Mouse (Mus musculus) lung, embryonic 16.5 days (tissue): ENCODE data around the gene Il18. TPM values are rescaled to one million over a fixed set of nuclear protein-coding genes. Genes with fewer than 3 reads are reported as not detected.

Source experiments
- ATAC-seq: fragments of 200-750 bp; cut with Nextera tagmentation; 2 replicates; pipeline ENCODE4 v1.8.0; 2017; ENCODE audit warnings: low read depth, mild to moderate bottlenecking, moderate library complexity
- H3K27ac ChIP-seq: fragments of 300-500 bp; sonication (generic); 2 replicates; pipeline ENCODE4 v1.5.1; 2014; ENCODE audit warnings: mild to moderate bottlenecking, control low read depth, low read length
- H3K27me3 ChIP-seq: fragments of 300-500 bp; sonication (generic); 2 replicates; pipeline ENCODE4 v1.6.1; 2014; ENCODE audit warnings: low read depth, low read length, mixed read lengths; ENCODE audit not compliant: control insufficient read depth, insufficient read depth
- H3K36me3 ChIP-seq: fragments of 300-500 bp; sonication (generic); 2 replicates; pipeline ENCODE4 v1.6.1; 2014; ENCODE audit warnings: low read length; ENCODE audit not compliant: control insufficient read depth, insufficient read depth
- H3K4me1 ChIP-seq: fragments of 300-500 bp; sonication (generic); replicated peaks from 2 replicates; pipeline ENCODE4 v1.6.1; 2014; ENCODE audit warnings: low read length, mixed read lengths; ENCODE audit not compliant: control insufficient read depth, insufficient read depth
- H3K4me2 ChIP-seq: fragments of 300-500 bp; sonication (generic); 2 replicates; pipeline ENCODE4 v1.6.1; 2014; ENCODE audit warnings: low read depth, low read length, control low read depth
- H3K4me3 ChIP-seq: fragments of 300-500 bp; sonication (generic); 2 replicates; pipeline ENCODE4 v1.5.1; 2014; ENCODE audit warnings: mild to moderate bottlenecking, low read length, control low read depth
- H3K9ac ChIP-seq: fragments of 300-500 bp; sonication (generic); 2 replicates; pipeline ENCODE4 v1.6.1; 2014; ENCODE audit warnings: low read length, control low read depth
- H3K9me3 ChIP-seq: fragments of 300-500 bp; sonication (generic); 2 replicates; pipeline ENCODE4 v1.6.1; 2016; ENCODE audit warnings: low read length; ENCODE audit not compliant: control insufficient read depth
- WGBS: fragments of 180-500 bp; shearing (Covaris S2); extraction: QIAGEN DNeasy Blood & Tissue Kit; methylation state at CpG from one replicate; pipeline ENCODE4 v1.1.7; 2014; 5-methylcytosine and 5-hydroxymethylcytosine counted together
- polyA plus RNA-seq: library from polyadenylated mRNA; unstranded; fragments of >200 nt; fragmentation: Nextera tagmentation; extraction: Ambion mirVana; gene quantifications from 2 replicates; pipeline ENCODE4 v1.2.1, GENCODE M21; 2015

The Il18 gene
- polyA plus RNA-seq, 1 experiment from 2014 or later, result 5.0 TPM

GRCm38 (mm10) chr9:50525585-50525984, 29.0 kb upstream of the Il18 start:
- Histone ChIP-seq H3K4me3 (no peak overlapping the region), H3K36me3 (no peaks in the 10 kb centered on the region)

DNA sequence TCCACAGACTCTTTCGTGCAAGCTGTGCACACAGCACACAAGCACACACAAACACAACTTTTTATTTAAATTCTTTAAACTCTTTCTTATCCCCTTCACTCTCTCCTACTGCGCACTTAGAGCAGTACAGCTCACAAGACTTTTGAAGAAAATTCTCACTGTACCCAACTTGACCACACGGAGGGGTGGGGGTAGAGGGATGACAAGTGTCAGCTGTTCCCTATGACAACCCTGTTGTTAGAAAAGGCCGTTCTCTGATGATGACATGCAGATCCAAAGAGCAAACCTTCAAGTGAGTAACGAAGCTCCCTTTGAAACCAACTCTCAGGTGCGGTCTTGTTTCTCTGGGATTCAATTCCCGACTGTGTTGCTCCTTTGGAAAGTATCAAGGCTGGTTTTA, 26.8 kb upstream of the Il18 start:
- ATAC-seq, result peak; percentile 6; the same call in 1 of the 2 replicates
- WGBS, result 34% methylated on average over 7 of the region's 7 CpGs
- Histone ChIP-seq H3K9ac (peak overlapping the region; percentile 79), H3K9me3 (no peaks in the 10 kb centered on the region), H3K4me3 (peak overlapping the region; percentile 83), H3K4me1 (peaks cover 11% of the 10 kb centered on the region), H3K4me2 (peak overlapping the region; percentile 80), H3K36me3 (no peaks in the 10 kb centered on the region), H3K27ac (no peak overlapping the region), H3K27me3 (no peaks in the 10 kb centered on the region)

More at GRCm38 (mm10) chr9:50525585-50525984, 29.0 kb upstream of the Il18 start:
- Histone ChIP-seq H3K9me3 (no peaks in the 10 kb centered on the region), H3K27ac (no peak overlapping the region), H3K9ac (no peak overlapping the region), H3K4me1 (peaks cover 11% of the 10 kb centered on the region), H3K27me3 (no peaks in the 10 kb centered on the region), H3K4me2 (no peak overlapping the region)
- WGBS, result 73% methylated on average over 5 of the region's 5 CpGs
- ATAC-seq, result no peak

DNA sequence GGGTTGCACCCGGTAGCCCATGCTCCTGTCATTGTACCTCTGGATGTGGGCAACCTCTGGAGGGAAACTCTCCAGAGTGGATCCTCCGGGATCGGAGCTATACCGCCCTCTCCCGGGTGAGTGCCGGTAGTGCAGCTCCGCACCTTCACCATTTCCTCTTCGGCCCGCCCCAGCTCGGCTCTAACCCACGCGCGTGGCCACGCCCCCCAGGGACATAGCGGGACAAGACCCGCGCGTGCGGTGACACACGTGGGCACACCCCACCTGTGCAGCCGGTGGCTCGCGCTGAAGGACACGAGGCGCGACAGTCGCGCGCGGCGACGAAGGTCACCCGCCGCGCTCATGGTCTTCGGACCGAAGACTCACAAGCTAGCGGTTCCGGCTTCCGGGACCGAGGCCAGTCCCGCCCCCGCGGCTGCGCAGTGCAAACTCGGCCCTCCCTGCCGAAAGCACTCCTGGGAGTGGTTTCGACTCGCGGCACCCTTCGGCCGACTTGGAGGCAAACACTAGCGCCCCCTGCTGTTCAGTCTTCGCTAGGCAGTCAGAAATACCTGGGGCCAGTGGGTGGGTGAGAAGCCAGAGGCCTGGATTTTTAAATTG, 26.2 kb upstream of the Il18 start, which contains the start of gene Pts:
Gene Pts (minus strand): TSS at position 432 of the 600 bp plus-strand sequence.
- H3K9me3 ChIP-seq, result no peaks in the 10 kb centered on the region
- WGBS, result under 1% methylated on average over 53 of the region's 54 CpGs
- H3K4me2 ChIP-seq, result peak within 1 kb of the TSS; percentile 80
- H3K27ac ChIP-seq, result peak within 1 kb of the TSS; percentile 62; the same call in 1 of the 2 replicates
- H3K36me3 ChIP-seq, result no peaks in the 10 kb centered on the region
- peak; percentile 99 for ATAC-seq
- H3K4me3 ChIP-seq, result peak within 1 kb of the TSS; percentile 83
- H3K9ac ChIP-seq, result peak within 1 kb of the TSS; percentile 79
- peaks cover 11% of the 10 kb centered on the region for H3K4me1 ChIP-seq
- no peaks in the 10 kb centered on the region for H3K27me3 ChIP-seq

- no peak for ATAC-seq
- no peak overlapping the region for H3K4me2 ChIP-seq
- H3K9ac ChIP-seq, result no peak overlapping the region
- 19% methylated on average over 2 of the region's 2 CpGs for WGBS
- no peaks in the 10 kb centered on the region for H3K36me3 ChIP-seq
- peaks cover 11% of the 10 kb centered on the region for H3K4me1 ChIP-seq
- H3K9me3 ChIP-seq, result no peaks in the 10 kb centered on the region
- no peak overlapping the region for H3K27ac ChIP-seq
- H3K4me3 ChIP-seq, result no peak overlapping the region
- H3K27me3 ChIP-seq, result no peaks in the 10 kb centered on the region
These were observed 23.7 kb upstream of the Il18 start for GRCm38 (mm10) chr9:50530890-50531289.

DNA sequence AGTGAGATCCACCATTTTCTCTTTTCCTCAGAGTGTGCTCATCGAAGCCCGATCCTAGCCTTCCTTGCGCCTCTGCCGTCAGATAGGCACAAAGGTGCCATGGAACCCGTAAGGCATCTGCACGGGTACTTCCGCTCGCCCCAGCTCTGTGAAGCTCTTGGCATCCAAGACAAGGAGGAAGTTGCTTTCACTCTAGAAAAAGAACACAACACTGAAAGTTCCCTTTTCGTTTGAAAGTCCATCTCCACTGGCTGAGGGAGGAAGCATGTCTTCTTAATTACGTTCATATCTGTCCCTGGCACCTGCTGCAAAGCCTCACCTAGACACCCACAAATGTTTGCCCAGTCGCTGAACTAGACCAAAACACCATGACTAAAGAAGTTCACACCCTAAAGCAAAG, 21.3 kb upstream of the Il18 start:
- Histone ChIP-seq H3K4me1 (no peaks in the 10 kb centered on the region), H3K9me3 (no peaks in the 10 kb centered on the region), H3K27ac (no peak overlapping the region), H3K27me3 (no peaks in the 10 kb centered on the region), H3K36me3 (no peaks in the 10 kb centered on the region), H3K4me2 (no peak overlapping the region), H3K4me3 (no peak overlapping the region), H3K9ac (no peak overlapping the region)
- no peak for ATAC-seq
- 72% methylated on average over 11 of the region's 11 CpGs for WGBS

DNA sequence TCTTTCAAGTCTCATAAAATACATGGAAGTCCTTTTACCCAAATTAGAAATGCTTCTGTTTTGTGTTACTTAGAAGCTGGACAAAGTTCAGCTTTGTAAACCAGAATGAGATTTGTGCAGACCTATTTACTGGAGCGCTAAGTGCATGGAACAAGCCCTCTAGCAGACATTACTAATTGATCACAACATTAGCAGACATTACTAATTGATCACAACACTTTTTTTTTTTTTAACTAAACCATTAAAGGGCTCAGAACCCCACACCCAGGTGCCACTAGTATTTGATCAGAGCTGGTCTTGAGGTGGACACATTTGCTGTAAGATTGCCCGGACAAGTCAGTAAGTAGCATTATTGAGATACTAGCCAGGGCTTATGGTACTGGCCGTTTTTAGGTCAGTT, 20.8 kb upstream of the Il18 start:
- Histone ChIP-seq H3K9ac (no peak overlapping the region), H3K27ac (no peak overlapping the region), H3K4me1 (no peaks in the 10 kb centered on the region), H3K9me3 (no peaks in the 10 kb centered on the region), H3K27me3 (no peaks in the 10 kb centered on the region), H3K4me2 (no peak overlapping the region), H3K36me3 (no peaks in the 10 kb centered on the region), H3K4me3 (no peak overlapping the region)
- ATAC-seq, result no peak
- WGBS, result 69% methylated on average over 3 of the region's 3 CpGs

GRCm38 (mm10) chr9:50535930-50536329, 18.7 kb upstream of the Il18 start:
- 56% methylated on average over 5 of the region's 5 CpGs for WGBS
- no peak overlapping the region for H3K9ac ChIP-seq
- ATAC-seq, result no peak
- H3K4me2 ChIP-seq, result no peak overlapping the region
- H3K27me3 ChIP-seq, result no peaks in the 10 kb centered on the region
- H3K4me1 ChIP-seq, result no peaks in the 10 kb centered on the region
- no peak overlapping the region for H3K27ac ChIP-seq
- no peak overlapping the region for H3K4me3 ChIP-seq
- H3K9me3 ChIP-seq, result no peaks in the 10 kb centered on the region
- H3K36me3 ChIP-seq, result no peaks in the 10 kb centered on the region

GRCm38 (mm10) chr9:50536603-50537135, 18.0 kb upstream of the Il18 start:
- Histone ChIP-seq H3K4me2 (no peak overlapping the region), H3K9ac (no peak overlapping the region), H3K9me3 (no peaks in the 10 kb centered on the region), H3K36me3 (no peaks in the 10 kb centered on the region), H3K4me3 (no peak overlapping the region), H3K27ac (no peak overlapping the region), H3K27me3 (no peaks in the 10 kb centered on the region), H3K4me1 (no peaks in the 10 kb centered on the region)
- WGBS, result 48% methylated on average over 7 of the region's 7 CpGs
- no peak for ATAC-seq

DNA sequence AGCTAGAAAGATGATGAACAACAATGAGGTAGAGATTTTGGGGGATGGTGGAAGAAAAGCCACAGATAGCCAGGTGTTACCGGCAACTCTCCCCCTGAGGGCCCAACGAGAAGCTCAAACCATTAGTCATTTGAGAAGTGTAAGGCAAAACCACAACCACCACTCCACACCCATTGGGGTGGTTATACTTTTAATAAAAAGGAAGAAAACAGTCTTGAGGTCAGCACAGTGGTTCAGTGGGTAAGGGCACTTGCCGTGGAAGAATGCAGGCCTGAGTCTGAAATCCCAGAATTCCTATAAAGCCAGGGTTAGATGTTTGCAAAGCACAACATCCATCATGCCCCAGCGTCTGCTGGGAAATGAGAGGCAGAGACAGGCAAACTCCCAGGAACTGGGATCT, 17.3 kb upstream of the Il18 start:
- Histone ChIP-seq H3K9me3 (no peaks in the 10 kb centered on the region), H3K4me1 (no peaks in the 10 kb centered on the region), H3K4me2 (no peak overlapping the region), H3K27me3 (no peaks in the 10 kb centered on the region), H3K9ac (no peak overlapping the region), H3K4me3 (no peak overlapping the region), H3K36me3 (no peaks in the 10 kb centered on the region), H3K27ac (no peak overlapping the region)
- WGBS, result 49% methylated on average over 4 of the region's 4 CpGs
- ATAC-seq, result no peak
